In the genomic region with DNA sequence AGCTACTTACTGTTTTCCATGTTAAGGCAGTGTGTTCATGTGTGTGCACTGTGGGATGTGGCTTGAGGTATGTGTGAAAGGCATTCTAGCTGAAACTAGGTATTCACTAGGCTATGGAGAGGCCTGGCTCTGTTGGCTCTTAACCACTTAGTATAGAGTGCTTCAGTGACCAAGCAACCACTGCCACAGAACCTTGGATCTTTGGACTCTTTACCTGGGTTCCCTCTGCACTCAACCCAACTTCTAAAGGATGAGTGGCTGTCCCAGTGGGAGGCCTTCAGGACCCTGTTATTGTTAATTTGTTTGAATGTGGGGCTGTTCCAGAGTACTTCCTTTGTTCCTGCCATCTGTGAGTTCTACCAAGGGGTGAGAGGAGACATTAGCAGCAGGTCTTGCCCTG, we compare ENCODE assay signal across 21 mouse cellular contexts. TPM values are rescaled to one million over a fixed set of nuclear protein-coding genes. Genes with fewer than 3 reads are reported as not detected.
DNase-seq lines count a peak whose midpoint lies in the region; ATAC-seq lines count a peak whose summit lies in the region.
"Had no signal": no experiment of that assay in that cellular context is flagged by ENCODE, and none has a peak within 500 bp of the region (broad histone marks: within the 10 kb centered on the region; RNA-seq: fewer than 3 reads in every experiment).

No protein-coding gene starts in this region.

- no peaks in the 10 kb centered on the region for H3K4me1 ChIP-seq in embryonic facial prominence, embryonic 13.5 days
- H3K4me1 ChIP-seq in embryonic facial prominence, embryonic 10.5 days, result peaks cover 8% of the 10 kb centered on the region
- H3K4me1 ChIP-seq in liver, embryonic 11.5 days (replicated peaks; ENCODE audit: control insufficient read depth, insufficient read depth, low read length), result no peaks in the 10 kb centered on the region
- H3K4me1 ChIP-seq: embryonic facial prominence, embryonic 15.5 days had no signal

- no peaks in the 10 kb centered on the region for H3K36me3 ChIP-seq in embryonic facial prominence, embryonic 13.5 days
- H3K36me3 ChIP-seq in embryonic facial prominence, embryonic 10.5 days (replicated peaks), result no peaks in the 10 kb centered on the region
- no peaks in the 10 kb centered on the region for H3K36me3 ChIP-seq in liver, embryonic 11.5 days (ENCODE audit: control insufficient read depth, insufficient read depth, low read length)
- H3K36me3 ChIP-seq: embryonic facial prominence, embryonic 15.5 days; heart, embryonic 10.5 days; heart, embryonic 13.5 days had no signal

- H3K4me2 ChIP-seq in embryonic facial prominence, embryonic 13.5 days, result no peak overlapping the region
- no peak overlapping the region for H3K4me2 ChIP-seq in liver, embryonic 11.5 days
- H3K4me2 ChIP-seq: embryonic facial prominence, embryonic 15.5 days; heart, embryonic 13.5 days; hindbrain, embryonic 14.5 days had no signal

- DNase-seq in embryonic facial prominence, embryonic 10.5 days (ENCODE audit: low spot score), result no peak
- DNase-seq in kidney, adult 9 months, result peak; percentile 48
- DNase-seq in kidney, adult 18-20 months, result no peak
- DNase-seq in liver, embryonic 11.5 days (ENCODE audit: low spot score), result peak; percentile 11
- no peak for DNase-seq in liver
- DNase-seq: adrenal gland, adult 8-10 months; gastrocnemius, adult 2 months; gastrocnemius, postnatal 14 days had no signal

- ATAC-seq in embryonic facial prominence, embryonic 13.5 days (ENCODE audit: insufficient number of reproducible peaks, insufficient read depth, low FRiP score, low TSS enrichment, low read depth), result no peak
- no peak for ATAC-seq in liver, embryonic 11.5 days (replicated peaks; ENCODE audit: low FRiP score)
- ATAC-seq: activated CD4-positive, CD25-positive, alpha-beta regulatory T cell, adult 4 months had no signal

- 0 out of 2 replicates have a peak overlapping the region, but pooled peaks have one; percentile 3 for H3K9ac ChIP-seq in embryonic facial prominence, embryonic 13.5 days
- no peak overlapping the region for H3K9ac ChIP-seq in liver, embryonic 11.5 days (ENCODE audit: low read depth, low read length)
- H3K9ac ChIP-seq: embryonic facial prominence, embryonic 15.5 days; forebrain, postnatal 0 days; heart, embryonic 13.5 days; hindbrain, embryonic 14.5 days had no signal

- H3K4me3 ChIP-seq in embryonic facial prominence, embryonic 13.5 days, result no peak overlapping the region
- no peak overlapping the region for H3K4me3 ChIP-seq in embryonic facial prominence, embryonic 10.5 days
- no peak overlapping the region for H3K4me3 ChIP-seq in liver, embryonic 11.5 days (ENCODE audit: low read depth, low read length)
- H3K4me3 ChIP-seq: embryonic facial prominence, embryonic 15.5 days; gastrocnemius, adult 2 months; heart, adult 2 months; heart, embryonic 10.5 days; heart, embryonic 13.5 days had no signal

- no peaks in the 10 kb centered on the region for H3K27me3 ChIP-seq in embryonic facial prominence, embryonic 13.5 days
- no peaks in the 10 kb centered on the region for H3K27me3 ChIP-seq in embryonic facial prominence, embryonic 10.5 days (replicated peaks; ENCODE audit: low read depth, poor library complexity, severe bottlenecking)
- no peaks in the 10 kb centered on the region for H3K27me3 ChIP-seq in liver, embryonic 11.5 days (replicated peaks; ENCODE audit: control insufficient read depth, insufficient read depth, low read length)
- H3K27me3 ChIP-seq: embryonic facial prominence, embryonic 15.5 days; heart, embryonic 13.5 days had no signal

- H3K9me3 ChIP-seq in embryonic facial prominence, embryonic 13.5 days, result no peaks in the 10 kb centered on the region
- H3K9me3 ChIP-seq in embryonic facial prominence, embryonic 10.5 days, result no peaks in the 10 kb centered on the region
- no peaks in the 10 kb centered on the region for H3K9me3 ChIP-seq in liver, embryonic 11.5 days (ENCODE audit: control insufficient read depth, low read length)
- H3K9me3 ChIP-seq: embryonic facial prominence, embryonic 15.5 days; heart, embryonic 10.5 days; heart, embryonic 13.5 days had no signal

- H3K27ac ChIP-seq in embryonic facial prominence, embryonic 13.5 days, result no peak overlapping the region
- H3K27ac ChIP-seq in embryonic facial prominence, embryonic 10.5 days (replicated peaks), result no peak overlapping the region
- no peak overlapping the region for H3K27ac ChIP-seq in liver, embryonic 11.5 days (ENCODE audit: low read depth, low read length)
- H3K27ac ChIP-seq: embryonic facial prominence, embryonic 15.5 days; gastrocnemius, adult 2 months; heart, adult 2 months; heart, embryonic 13.5 days; hindbrain, embryonic 14.5 days; hindbrain, postnatal 0 days had no signal

RNA-seq across cellular contexts. Expression of a gene that starts 17.3 kb away (rescaled TPM):
- polyA plus RNA-seq in embryonic facial prominence, embryonic 13.5 days (2015; fragmentation: Nextera tagmentation; extraction: Ambion mirVana), result 0.80 TPM in 1 of 2 replicates, not detected in the other
- polyA plus RNA-seq in embryonic facial prominence, embryonic 10.5 days (2016; fragmentation: Nextera tagmentation; extraction: Ambion mirVana), result not detected in 2 replicates
- polyA plus RNA-seq in liver, embryonic 11.5 days (2014; fragmentation: Nextera tagmentation; extraction: Ambion mirVana), result 1.0 and 1.2 TPM in 2 replicates
- polyA plus RNA-seq: activated CD4-positive, CD25-positive, alpha-beta regulatory T cell, adult 4 months; brain, embryonic 14.5 days; embryonic facial prominence, embryonic 11.5 days; forebrain, embryonic 11.5 days; forebrain, embryonic 14.5 days; hindbrain, embryonic 14.5 days had no signal

RNA-seq across cellular contexts. Expression of a gene that starts 27.9 kb away (rescaled TPM):
- polyA plus RNA-seq in embryonic facial prominence, embryonic 13.5 days (2015; fragmentation: Nextera tagmentation; extraction: Ambion mirVana), result 3.5 and 7.5 TPM in 2 replicates
- 6.3 and 8.3 TPM in 2 replicates for polyA plus RNA-seq in embryonic facial prominence, embryonic 10.5 days (2016; fragmentation: Nextera tagmentation; extraction: Ambion mirVana)
- polyA plus RNA-seq in liver, embryonic 11.5 days (2014; fragmentation: Nextera tagmentation; extraction: Ambion mirVana), result 9.0 and 10.6 TPM in 2 replicates

Comparison
In these comparisons a context has a peak if more than half of its experiments do, and no peak if none do; other contexts are left out.
1. DNase-seq: peak in kidney, adult 9 months (single experiment) and liver, embryonic 11.5 days (single experiment); none in embryonic facial prominence, embryonic 10.5 days (single experiment), kidney, adult 18-20 months (single experiment) and liver (single experiment).